Mouse (Mus musculus): ENCODE measurements at regions not wholly inside any gene's neighbourhood (a gene's known extent, or its start where the extent isn't known, plus 50 kb on each side); places are given as distances from the start of the nearest gene placed in this dataset.

DNA sequence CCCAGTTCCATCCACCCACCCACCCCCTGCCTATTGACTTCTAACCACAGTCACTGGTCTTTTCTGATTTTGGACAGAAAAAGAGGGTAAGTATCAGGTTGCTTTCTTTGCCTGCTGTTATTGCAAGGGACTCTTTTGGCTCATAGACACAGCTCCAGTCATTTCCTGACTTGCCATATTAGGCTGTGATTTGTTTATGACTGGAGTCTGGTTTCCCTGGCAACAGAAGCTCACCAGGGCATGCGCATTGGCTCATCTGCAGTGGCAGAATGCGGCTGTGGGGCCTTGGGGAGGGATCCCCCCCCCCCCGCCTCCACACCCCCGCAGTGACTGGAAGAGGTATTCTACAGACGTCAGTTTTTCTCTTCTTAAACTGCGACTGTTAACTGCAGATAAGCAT is 65.9 kb downstream of the Cdr1 start:
- in situ Hi-C loops (cut with MboI, MseI), result loop anchor here in 1 of 2 experiments (10.0 kb wide), 1 partner anchor 685 kb away; no protein-coding TSS in a partner anchor

DNA sequence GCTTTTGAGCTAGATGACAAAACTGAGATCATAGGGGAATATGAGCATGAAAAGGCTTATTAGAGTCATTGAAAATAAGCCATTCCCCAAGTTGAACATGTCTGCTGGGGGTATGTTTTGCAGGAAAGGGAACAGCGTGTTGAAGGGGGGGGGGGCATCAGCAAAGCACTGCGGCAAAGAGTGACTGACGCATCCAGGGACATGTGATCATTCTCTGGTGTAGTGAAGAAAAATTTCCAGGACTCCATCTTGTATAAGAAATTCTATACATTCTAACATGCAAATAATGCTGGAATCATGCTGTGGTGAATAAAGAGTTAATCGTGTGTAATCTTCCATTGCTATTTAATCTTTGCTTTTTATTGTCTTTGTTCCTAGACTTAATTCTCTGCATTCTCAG is 68.0 kb downstream of the Cdr1 start:
- in situ Hi-C loops (cut with MboI, MseI), result loop anchor here in 1 of 2 experiments (10.0 kb wide), 1 partner anchor 687 kb away; no protein-coding TSS in a partner anchor

DNA sequence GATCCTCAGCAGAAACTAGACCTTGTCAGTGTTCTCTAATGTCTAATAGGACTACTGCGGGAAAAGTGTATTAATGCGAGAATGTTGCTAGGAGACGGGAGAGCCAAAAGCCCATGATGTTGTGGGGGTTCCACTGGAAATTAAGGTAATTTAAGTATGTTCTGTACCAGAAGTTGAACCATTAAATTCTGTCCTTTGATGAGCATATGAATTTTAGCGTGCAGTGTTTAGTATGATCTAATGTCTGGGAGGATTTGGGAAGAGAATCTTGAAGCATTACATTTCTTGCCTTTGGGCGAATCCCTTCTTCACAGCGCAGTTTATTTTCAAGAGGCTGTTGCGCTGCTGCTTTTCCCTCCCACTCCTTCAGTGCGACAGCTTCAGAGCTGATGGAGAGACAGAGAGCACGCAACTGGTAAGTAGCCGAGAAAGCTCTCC is 69.3 kb downstream of the Cdr1 start:
- in situ Hi-C loops (cut with MboI, MseI), result loop anchor here in 1 of 2 experiments (10.0 kb wide), 1 partner anchor 689 kb away; no protein-coding TSS in a partner anchor
